Mouse (Mus musculus) erythroblast, embryonic 14.5 days (primary cell): Measurements from ENCODE around the gene Slk.

ENCODE experiments used
- GATA1 ChIP-seq: IDR thresholded peaks from 2 replicates; pipeline ENCODE4 v1.6.1; 2012; ENCODE audit warnings: low read length, inconsistent platforms, mixed read lengths
- TAL1 ChIP-seq: IDR thresholded peaks from 3 replicates; pipeline ENCODE4 v1.6.1; 2012; ENCODE audit warnings: low read length, inconsistent platforms, mixed read lengths

- TF ChIP-seq GATA1 (no peak), TAL1 (no peak)
These were observed 20.3 kb upstream of the Slk start for GRCm38 (mm10) chr19:47559145-47559544.
